In the genomic region with DNA sequence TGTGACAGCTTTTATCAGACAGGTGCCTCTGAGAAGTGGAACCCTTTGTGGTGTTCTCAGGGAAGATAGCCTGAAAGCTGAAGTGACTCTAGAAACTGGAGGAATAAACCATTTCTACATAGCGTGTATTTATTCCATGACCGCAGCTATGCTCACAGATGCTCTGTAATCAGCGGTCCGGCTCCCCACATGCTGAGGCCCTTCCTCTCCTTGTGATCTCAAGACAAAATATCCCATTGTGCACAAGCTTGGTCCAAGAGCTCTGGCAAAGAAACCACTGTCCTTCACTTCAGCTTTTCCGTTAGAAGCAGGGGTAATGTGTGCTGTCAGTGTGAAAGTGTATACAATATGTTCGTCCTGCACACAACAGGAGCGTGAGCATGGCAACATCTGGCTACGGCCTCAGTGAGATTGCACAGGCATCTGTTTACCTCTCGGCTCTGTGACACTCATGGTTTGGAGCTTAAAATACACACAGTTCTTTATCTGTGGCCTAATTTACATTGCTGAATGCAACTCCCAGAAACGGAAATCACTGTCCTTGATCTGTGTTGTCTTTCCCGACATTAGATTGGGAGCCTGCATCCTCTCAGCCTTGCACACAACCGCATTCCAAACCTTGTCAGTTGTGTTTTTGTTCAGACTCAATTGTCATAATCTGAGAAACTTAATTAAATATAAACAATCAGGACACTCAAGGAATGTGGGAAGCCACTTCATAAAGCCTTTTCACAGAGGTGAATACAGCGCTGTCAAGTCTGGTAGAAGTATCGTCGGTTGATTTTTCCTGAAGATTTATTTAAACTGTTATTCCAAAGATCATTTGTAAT, we compare ENCODE assay signal across 11 mouse cellular contexts.
A peak's percentile ranks its signal among the peaks of the same experiment; 100 is the strongest.
DNase-seq lines count a peak whose midpoint lies in the region; ATAC-seq lines count a peak whose summit lies in the region.
"Had no signal": no experiment of that assay in that cellular context is flagged by ENCODE, and none has a peak within 500 bp of the region (broad histone marks: within the 10 kb centered on the region; RNA-seq: fewer than 3 reads in every experiment).

No protein-coding gene starts in this region.

- H3K4me3 ChIP-seq in hindbrain, embryonic 10.5 days, result no peak overlapping the region
- H3K4me3 ChIP-seq in hindbrain, embryonic 11.5 days (ENCODE audit: low read depth, low read length), result no peak overlapping the region
- H3K4me3 ChIP-seq in heart, embryonic 15.5 days, result no peak overlapping the region
- H3K4me3 ChIP-seq in forebrain, embryonic 11.5 days (ENCODE audit: low read depth, low read length), result no peak overlapping the region

- WGBS in hindbrain, embryonic 10.5 days, result 67% methylated on average over 15 of the region's 15 CpGs
- WGBS in hindbrain, embryonic 11.5 days, result 70% methylated on average over 15 of the region's 15 CpGs
- WGBS in heart, embryonic 15.5 days, result 32% methylated on average over 15 of the region's 15 CpGs
- 59% methylated on average over 15 of the region's 15 CpGs for WGBS in forebrain, embryonic 11.5 days

- no peaks in the 10 kb centered on the region for H3K9me3 ChIP-seq in hindbrain, embryonic 10.5 days
- no peaks in the 10 kb centered on the region for H3K9me3 ChIP-seq in hindbrain, embryonic 11.5 days (ENCODE audit: control insufficient read depth, low read length)
- no peaks in the 10 kb centered on the region for H3K9me3 ChIP-seq in heart, embryonic 15.5 days (replicated peaks)
- H3K9me3 ChIP-seq in forebrain, embryonic 11.5 days (ENCODE audit: control insufficient read depth, low read length), result no peaks in the 10 kb centered on the region

- H3K9ac ChIP-seq in hindbrain, embryonic 11.5 days (ENCODE audit: low read depth, low read length), result no peak overlapping the region
- H3K9ac ChIP-seq in heart, embryonic 15.5 days, result no peak overlapping the region
- no peak overlapping the region for H3K9ac ChIP-seq in forebrain, embryonic 11.5 days (ENCODE audit: low read length)

- no peaks in the 10 kb centered on the region for H3K36me3 ChIP-seq in hindbrain, embryonic 10.5 days
- H3K36me3 ChIP-seq in hindbrain, embryonic 11.5 days (ENCODE audit: control insufficient read depth, insufficient read depth, low read length), result no peaks in the 10 kb centered on the region
- H3K36me3 ChIP-seq in heart, embryonic 15.5 days, result no peaks in the 10 kb centered on the region
- no peaks in the 10 kb centered on the region for H3K36me3 ChIP-seq in forebrain, embryonic 11.5 days (ENCODE audit: control insufficient read depth, insufficient read depth, low read length)

- 0 out of 2 replicates have a peak overlapping the region, but pooled peaks have one; percentile 41 for H3K27ac ChIP-seq in hindbrain, embryonic 10.5 days
- no peak overlapping the region for H3K27ac ChIP-seq in hindbrain, embryonic 11.5 days (ENCODE audit: low read depth, low read length)
- H3K27ac ChIP-seq in heart, embryonic 15.5 days, result peak overlapping the region; percentile 48; the same call in 1 of the 2 replicates
- no peak overlapping the region for H3K27ac ChIP-seq in forebrain, embryonic 11.5 days (ENCODE audit: low read depth, low read length)
- H3K27ac ChIP-seq: macrophage had no signal

- no peak overlapping the region for H3K4me2 ChIP-seq in hindbrain, embryonic 11.5 days (replicated peaks; ENCODE audit: low read depth, low read length)
- H3K4me2 ChIP-seq in heart, embryonic 15.5 days, result no peak overlapping the region
- H3K4me2 ChIP-seq in forebrain, embryonic 11.5 days (ENCODE audit: low read depth, low read length, severe bottlenecking), result no peak overlapping the region

- peaks cover 22% of the 10 kb centered on the region for H3K4me1 ChIP-seq in hindbrain, embryonic 10.5 days (replicated peaks)
- no peaks in the 10 kb centered on the region for H3K4me1 ChIP-seq in hindbrain, embryonic 11.5 days (replicated peaks; ENCODE audit: control insufficient read depth, insufficient read depth, low read length)
- H3K4me1 ChIP-seq in heart, embryonic 15.5 days (replicated peaks), result peaks cover 25% of the 10 kb centered on the region
- H3K4me1 ChIP-seq in forebrain, embryonic 11.5 days (replicated peaks; ENCODE audit: control insufficient read depth, insufficient read depth, low read length), result peaks cover 5% of the 10 kb centered on the region; the same call in 1 of the 2 replicates

- no peaks in the 10 kb centered on the region for H3K27me3 ChIP-seq in hindbrain, embryonic 10.5 days (ENCODE audit: insufficient read depth, poor library complexity, severe bottlenecking)
- H3K27me3 ChIP-seq in hindbrain, embryonic 11.5 days (ENCODE audit: control insufficient read depth, insufficient read depth, low read length), result no peaks in the 10 kb centered on the region
- H3K27me3 ChIP-seq in heart, embryonic 15.5 days, result no peaks in the 10 kb centered on the region
- no peaks in the 10 kb centered on the region for H3K27me3 ChIP-seq in forebrain, embryonic 11.5 days (ENCODE audit: control insufficient read depth, insufficient read depth, low read length)

- no peak for ATAC-seq in hindbrain, embryonic 11.5 days (ENCODE audit: low FRiP score)
- ATAC-seq in heart, embryonic 15.5 days (replicated peaks; ENCODE audit: insufficient number of reproducible peaks, insufficient read depth, low FRiP score, low read depth), result no peak
- ATAC-seq in forebrain, embryonic 11.5 days (replicated peaks; ENCODE audit: low FRiP score), result no peak

- DNase-seq in hindbrain, embryonic 10.5 days (ENCODE audit: low spot score), result no peak
- DNase-seq in hindbrain, embryonic 11.5 days (ENCODE audit: low spot score), result no peak
- peak; percentile 7 for DNase-seq in ZHBTc4 (ENCODE audit: low read depth, low spot score)
- peak; percentile 14 for DNase-seq in lung, postnatal 25 days (ENCODE audit: low spot score)
- no peak for DNase-seq in natural killer cell, adult 2 months (ENCODE audit: low spot score in 2 of 2)
- no peak for DNase-seq in right cerebral cortex, postnatal 4 days
- no peak for DNase-seq in forebrain, embryonic 11.5 days (ENCODE audit: low spot score)
- DNase-seq: gastrocnemius, postnatal 36 days; thymus, postnatal 14 days had no signal

Comparison
In these comparisons a context has a peak if more than half of its experiments do, and no peak if none do; other contexts are left out.
1. H3K27ac ChIP-seq: peak in hindbrain, embryonic 10.5 days (single experiment) and heart, embryonic 15.5 days (single experiment); none in hindbrain, embryonic 11.5 days (single experiment) and forebrain, embryonic 11.5 days (single experiment).
2. DNase-seq: peak in ZHBTc4 (single experiment) and lung, postnatal 25 days (single experiment); none in hindbrain, embryonic 10.5 days (single experiment), hindbrain, embryonic 11.5 days (single experiment), natural killer cell, adult 2 months (0 of 2), right cerebral cortex, postnatal 4 days (single experiment) and forebrain, embryonic 11.5 days (single experiment).